Mouse (Mus musculus): ENCODE measurements around the gene Dnah2. TPM values are rescaled to one million over a fixed set of nuclear protein-coding genes. Genes with fewer than 3 reads are reported as not detected.

The Dnah2 gene
- total and polyA plus RNA-seq, 2 experiments from 2014 or later = 3.0 to 12.3 TPM

DNA sequence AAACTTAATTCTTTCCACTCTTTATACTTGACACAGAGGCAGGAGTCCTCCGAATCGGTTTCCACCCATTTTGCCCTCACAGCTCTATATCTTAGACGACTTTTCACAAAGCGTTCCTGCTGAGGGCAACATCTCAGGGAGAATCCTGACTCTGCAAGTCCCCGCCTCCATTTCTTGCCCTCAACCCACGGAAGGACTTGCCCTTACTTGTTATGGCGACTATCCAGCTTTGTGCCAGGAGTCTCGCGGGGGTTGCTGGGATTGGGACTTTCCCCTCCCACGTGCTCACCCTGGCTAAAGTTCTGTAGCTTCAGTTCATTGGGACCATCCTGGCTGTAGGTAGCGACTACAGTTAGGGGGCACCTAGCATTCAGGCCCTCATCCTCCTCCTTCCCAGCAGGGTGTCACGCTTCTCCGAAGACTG lies 31.2 kb upstream of the Dnah2 start, which contains the start of the genes Wrap53 and Trp53:
Wrap53 (minus strand) TSS at position 165 of the 424 bp plus-strand sequence.
Trp53 (plus strand) TSS at position 269 of the 424 bp plus-strand sequence.
- peak within 1 kb of the TSS; percentile 95 for H3K4me2 ChIP-seq (ENCODE audit: low read depth)
- H3K27ac ChIP-seq (ENCODE audit: low read depth, low read length) = peak within 1 kb of the TSS; percentile 92
- ATAC-seq = peak; percentile 64
- H3K9ac ChIP-seq = peak within 1 kb of the TSS; percentile 72
- H3K36me3 ChIP-seq (ENCODE audit: insufficient read depth) = no peaks in the 10 kb centered on the region
- no peaks in the 10 kb centered on the region for H3K27me3 ChIP-seq (ENCODE audit: insufficient read depth, low read length)
- whole genome bisulfite sequencing = under 1% methylated on average over 13 of the region's 13 CpGs
- TF ChIP-seq CTCF (IDR thresholded peaks at IDR 0.05; ENCODE audit: low read depth) = no peak
- H3K9me3 ChIP-seq (ENCODE audit: low read length) = no peaks in the 10 kb centered on the region
- H3K4me1 ChIP-seq (ENCODE audit: insufficient read depth) = peaks cover 4% of the 10 kb centered on the region; the same call in 1 of the 2 replicates
- peak; percentile 94 for DNase-seq
- peak within 1 kb of the TSS; percentile 79 for H3K4me3 ChIP-seq (ENCODE audit: low read depth, low read length)

GRCm38 (mm10) chr11:69579128-69580017 lies 30.5 kb upstream of the Dnah2 start:
- Histone ChIP-seq H3K27ac (ENCODE audit: low read depth, low read length) (peak overlapping the region; percentile 92), H3K4me2 (ENCODE audit: low read depth) (peak overlapping the region; percentile 95), H3K4me1 (ENCODE audit: insufficient read depth) (peaks cover 4% of the 10 kb centered on the region; the same call in 1 of the 2 replicates), H3K27me3 (ENCODE audit: insufficient read depth, low read length) (no peaks in the 10 kb centered on the region), H3K36me3 (ENCODE audit: insufficient read depth) (no peaks in the 10 kb centered on the region), H3K9ac (peak overlapping the region; percentile 72), H3K4me3 (ENCODE audit: low read depth, low read length) (peak overlapping the region; percentile 79), H3K9me3 (ENCODE audit: low read length) (no peaks in the 10 kb centered on the region)
- TF ChIP-seq CTCF (IDR thresholded peaks at IDR 0.05; ENCODE audit: low read depth) = peak; percentile 100
- ATAC-seq = peak; percentile 95
- WGBS = 1% methylated on average over 39 of the region's 39 CpGs
- DNase-seq = peak; percentile 98

DNA sequence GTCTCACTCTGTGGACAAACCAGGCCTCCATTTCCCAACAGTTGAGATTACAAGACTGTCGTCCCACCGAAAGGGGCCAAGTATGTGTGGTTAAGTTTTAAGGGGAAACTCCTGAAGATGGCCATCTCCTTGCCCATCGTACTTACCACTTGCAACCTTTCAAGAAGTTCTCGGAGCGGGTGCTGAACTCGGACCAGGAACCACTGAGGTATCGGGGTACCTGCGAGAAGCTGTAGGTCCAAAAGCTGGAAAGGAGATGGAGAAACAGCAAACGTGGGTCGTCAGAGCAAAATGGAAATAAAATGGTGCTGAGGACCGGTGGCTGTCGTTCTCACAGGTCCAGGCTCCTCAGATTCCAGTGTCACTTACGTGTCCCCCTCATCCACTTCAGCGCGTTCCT lies 29.4 kb upstream of the Dnah2 start:
- Histone ChIP-seq H3K4me1 (ENCODE audit: insufficient read depth) (peaks cover 4% of the 10 kb centered on the region; the same call in 1 of the 2 replicates), H3K9ac (peak overlapping the region; percentile 72), H3K4me3 (ENCODE audit: low read depth, low read length) (peak overlapping the region; percentile 79), H3K4me2 (ENCODE audit: low read depth) (peak overlapping the region; percentile 95), H3K9me3 (ENCODE audit: low read length) (no peaks in the 10 kb centered on the region), H3K27me3 (ENCODE audit: insufficient read depth, low read length) (no peaks in the 10 kb centered on the region), H3K27ac (ENCODE audit: low read depth, low read length) (no peak overlapping the region), H3K36me3 (ENCODE audit: insufficient read depth) (no peaks in the 10 kb centered on the region)
- no peak for TF ChIP-seq CTCF (IDR thresholded peaks at IDR 0.05; ENCODE audit: low read depth)
- no peak for ATAC-seq
- DNase-seq = no peak
- WGBS = 17% methylated on average over 15 of the region's 15 CpGs

DNA sequence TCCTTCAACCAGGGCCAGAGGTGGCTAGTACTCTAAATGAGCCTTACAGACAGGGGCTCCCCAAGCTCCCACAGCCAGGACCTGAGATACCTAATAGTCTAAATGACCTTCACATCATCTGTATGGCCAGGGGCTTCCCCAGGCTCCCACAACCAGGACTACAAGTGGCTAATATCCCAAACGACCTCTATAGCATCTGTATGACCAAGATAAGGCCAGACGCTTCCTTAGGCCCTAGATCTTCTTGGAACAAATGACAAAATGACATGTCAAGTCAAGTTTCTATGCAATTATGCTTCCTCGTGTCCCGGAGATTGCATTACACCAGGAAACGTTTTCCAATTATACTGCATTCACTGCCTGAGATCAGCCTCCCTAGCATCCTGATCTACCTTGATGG lies 27.4 kb upstream of the Dnah2 start:
- DNase-seq (no peak), ATAC-seq (no peak)
- TF ChIP-seq CTCF (IDR thresholded peaks at IDR 0.05; ENCODE audit: low read depth) = no peak
- Histone ChIP-seq H3K9me3 (ENCODE audit: low read length) (no peaks in the 10 kb centered on the region), H3K36me3 (ENCODE audit: insufficient read depth) (no peaks in the 10 kb centered on the region), H3K27ac (ENCODE audit: low read depth, low read length) (no peak overlapping the region), H3K9ac (0 out of 2 replicates have a peak overlapping the region, but pooled peaks have one; percentile 10), H3K4me3 (ENCODE audit: low read depth, low read length) (no peak overlapping the region), H3K4me2 (ENCODE audit: low read depth) (no peak overlapping the region), H3K27me3 (ENCODE audit: insufficient read depth, low read length) (no peaks in the 10 kb centered on the region), H3K4me1 (ENCODE audit: insufficient read depth) (peaks cover 4% of the 10 kb centered on the region; the same call in 1 of the 2 replicates)
- 78% methylated on average over 5 of the region's 5 CpGs for WGBS

GRCm38 (mm10) chr11:69575220-69575619 lies 26.3 kb upstream of the Dnah2 start:
- Histone ChIP-seq H3K36me3 (ENCODE audit: insufficient read depth) (peaks cover 7% of the 10 kb centered on the region), H3K27me3 (ENCODE audit: insufficient read depth, low read length) (no peaks in the 10 kb centered on the region), H3K27ac (ENCODE audit: low read depth, low read length) (no peak overlapping the region), H3K9ac (no peak overlapping the region), H3K4me3 (ENCODE audit: low read depth, low read length) (no peak overlapping the region), H3K4me1 (ENCODE audit: insufficient read depth) (peaks cover 4% of the 10 kb centered on the region; the same call in 1 of the 2 replicates), H3K4me2 (ENCODE audit: low read depth) (no peak overlapping the region), H3K9me3 (ENCODE audit: low read length) (no peaks in the 10 kb centered on the region)
- 56% methylated on average over 3 of the region's 3 CpGs for WGBS
- ATAC-seq = no peak
- peak; percentile 61 for TF ChIP-seq CTCF (IDR thresholded peaks at IDR 0.05; ENCODE audit: low read depth)
- DNase-seq = no peak

DNA sequence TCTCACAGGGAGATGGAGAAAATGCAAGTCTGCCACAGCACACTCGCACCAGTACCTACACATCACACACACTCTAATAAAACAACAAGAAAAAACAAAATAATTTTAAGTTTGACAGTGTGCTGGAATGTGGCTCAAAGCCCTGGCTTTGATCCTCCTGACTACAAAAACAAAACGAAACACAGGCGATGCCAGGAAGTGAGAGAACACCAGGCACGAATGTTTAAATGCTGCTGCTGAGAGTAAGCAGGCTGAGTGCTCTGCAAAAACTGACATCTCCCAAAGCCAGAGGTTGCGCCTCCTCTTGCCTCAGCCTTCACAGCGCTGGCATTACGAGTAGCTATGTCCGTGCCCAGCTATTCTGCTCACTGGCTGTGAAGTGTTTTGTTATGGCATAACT lies 16.2 kb upstream of the Dnah2 start:
- DNase-seq (no peak), ATAC-seq (no peak)
- Histone ChIP-seq H3K4me1 (ENCODE audit: insufficient read depth) (peaks cover 11% of the 10 kb centered on the region), H3K9ac (no peak overlapping the region), H3K4me3 (ENCODE audit: low read depth, low read length) (no peak overlapping the region), H3K27ac (ENCODE audit: low read depth, low read length) (no peak overlapping the region), H3K4me2 (ENCODE audit: low read depth) (no peak overlapping the region), H3K36me3 (ENCODE audit: insufficient read depth) (peaks cover 45% of the 10 kb centered on the region), H3K27me3 (ENCODE audit: insufficient read depth, low read length) (no peaks in the 10 kb centered on the region), H3K9me3 (ENCODE audit: low read length) (no peaks in the 10 kb centered on the region)
- no peak for TF ChIP-seq CTCF (IDR thresholded peaks at IDR 0.05; ENCODE audit: low read depth)
- 76% methylated on average over 8 of the region's 8 CpGs for WGBS

- Histone ChIP-seq H3K9me3 (ENCODE audit: low read length) (no peaks in the 10 kb centered on the region), H3K27ac (ENCODE audit: low read depth, low read length) (no peak overlapping the region), H3K36me3 (ENCODE audit: insufficient read depth) (peaks cover 40% of the 10 kb centered on the region), H3K4me3 (ENCODE audit: low read depth, low read length) (no peak overlapping the region), H3K4me2 (ENCODE audit: low read depth) (no peak overlapping the region), H3K4me1 (ENCODE audit: insufficient read depth) (peaks cover 11% of the 10 kb centered on the region), H3K9ac (no peak overlapping the region), H3K27me3 (ENCODE audit: insufficient read depth, low read length) (no peaks in the 10 kb centered on the region)
- no peak for ATAC-seq
- WGBS = 37% methylated on average over 3 of the region's 3 CpGs
- no peak for DNase-seq
- TF ChIP-seq CTCF (IDR thresholded peaks at IDR 0.05; ENCODE audit: low read depth) = no peak
Measured at GRCm38 (mm10) chr11:69564391-69564790, 15.5 kb upstream of the Dnah2 start.
